Mouse (Mus musculus) left cerebral cortex, adult 2 months (tissue): ENCODE data around the gene Wdr43. TPM values are rescaled to one million over a fixed set of nuclear protein-coding genes. Genes with fewer than 3 reads are reported as not detected.
"Not testable (repeated sequence)": the region's sequence is repeated elsewhere in the genome, so short reads cannot be mapped to it uniquely, and the experiment has no call there.

Experiments
- DNase-seq, 2 experiments: peaks; one replicate each; pipeline ENCODE4 v3.0.0; 2021 to 2022; ENCODE audit warnings: low spot score in 2 of 2, mixed read lengths in 1 of 2; ENCODE audit errors: extremely low spot score in 1 of 2
- H3K27ac ChIP-seq: fragments of 200-600 bp; 2 replicates; pipeline ENCODE4 v1.8.1; 2022
- H3K4me3 ChIP-seq: fragments of 200-600 bp; 2 replicates; pipeline ENCODE4 v1.8.1; 2022
- CTCF ChIP-seq: fragments of 200-600 bp; IDR thresholded peaks from 2 replicates; pipeline ENCODE4 v1.8.1; 2022; ENCODE audit warnings: antibody characterized with exemption, mild to moderate bottlenecking, moderate library complexity
- intact Hi-C: fragments of 180-260 bp; cut with DNase I; formaldehyde crosslinking; loops from one replicate; pipeline ENCODE4 v1.15.1; 2025
- total RNA-seq, 2 experiments: library from RNA; stranded (reverse); gene quantifications; 2 replicates each; pipeline ENCODE4 v1.2.3; 2021

Gene Wdr43
- total RNA-seq, 2 experiments from 2014 or later = 26.8 to 27.8 TPM

- DNase-seq = no peak
Measured at GRCm38 (mm10) chr17:71637750-71638265, 22.1 kb downstream of the Wdr43 start.

GRCm38 (mm10) chr17:71639056-71639455 lies 23.4 kb downstream of the Wdr43 start:
- intact Hi-C loops, DNase-seq, H3K4me3 ChIP-seq, H3K27ac ChIP-seq: not testable (repeated sequence)

More at GRCm38 (mm10) chr17:71637750-71638265, 22.1 kb downstream of the Wdr43 start:
- no peak for TF ChIP-seq CTCF
- Histone ChIP-seq H3K4me3 (no peak overlapping the region), H3K27ac (no peak overlapping the region)
- intact Hi-C loops = no loop called here

GRCm38 (mm10) chr17:71640421-71641085 lies 24.9 kb downstream of the Wdr43 start:
- intact Hi-C loops = no loop called here
- TF ChIP-seq CTCF = no peak
- no peak for DNase-seq
- Histone ChIP-seq H3K27ac (no peak overlapping the region), H3K4me3 (no peak overlapping the region)

DNA sequence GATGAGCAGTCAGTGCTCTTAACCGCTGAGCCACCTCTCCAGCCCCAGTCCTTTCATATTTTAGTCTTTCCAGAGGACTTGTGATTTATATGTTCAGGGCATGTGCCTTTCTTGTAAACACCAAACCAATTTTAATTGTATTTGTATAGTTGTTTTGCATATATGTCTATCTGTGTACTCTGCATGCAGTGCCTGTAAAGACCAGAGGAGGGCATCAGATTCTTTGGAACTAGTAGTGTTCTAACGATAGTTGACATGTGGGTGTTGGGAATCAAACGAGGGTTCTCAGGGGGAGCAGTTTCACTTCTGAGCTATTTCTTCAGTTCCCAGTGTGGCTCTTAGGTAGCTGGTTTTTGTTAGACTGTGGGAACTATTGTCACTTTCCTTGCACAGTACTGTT lies 26.5 kb downstream of the Wdr43 start:
- intact Hi-C loops = no loop called here
- no peak for DNase-seq
- Histone ChIP-seq H3K27ac (no peak overlapping the region), H3K4me3 (no peak overlapping the region)
- peak; percentile 20 for TF ChIP-seq CTCF

DNA sequence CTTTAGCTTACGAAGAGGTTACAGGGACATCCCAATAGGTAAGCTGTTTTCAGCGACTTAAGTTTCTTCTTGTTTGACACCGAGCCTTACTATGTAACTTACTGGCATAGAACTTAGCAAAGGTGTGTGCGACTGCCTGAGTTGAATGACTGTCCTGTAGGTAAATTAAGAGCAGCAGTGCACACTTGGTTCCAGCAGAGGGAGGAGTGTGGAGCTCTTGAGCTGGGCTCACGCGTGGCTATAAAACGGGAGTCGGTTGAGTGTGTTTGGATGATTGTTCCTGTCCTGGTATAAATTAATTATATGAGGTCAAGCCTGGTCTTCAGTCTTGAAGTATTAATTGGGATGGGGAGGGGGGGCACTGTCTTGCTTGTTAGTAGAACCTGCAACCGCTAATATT lies 34.3 kb downstream of the Wdr43 start:
- no peak for DNase-seq
- TF ChIP-seq CTCF = peak; percentile 4
- H3K4me3 ChIP-seq = no peak overlapping the region
- H3K27ac ChIP-seq = no peak overlapping the region
- intact Hi-C loops = no loop called here

- TF ChIP-seq CTCF = no peak
- H3K4me3 ChIP-seq = no peak overlapping the region
- intact Hi-C loops = no loop called here
- no peak overlapping the region for H3K27ac ChIP-seq
- DNase-seq = no peak
Measured at GRCm38 (mm10) chr17:71652495-71652894, 36.8 kb downstream of the Wdr43 start.

DNA sequence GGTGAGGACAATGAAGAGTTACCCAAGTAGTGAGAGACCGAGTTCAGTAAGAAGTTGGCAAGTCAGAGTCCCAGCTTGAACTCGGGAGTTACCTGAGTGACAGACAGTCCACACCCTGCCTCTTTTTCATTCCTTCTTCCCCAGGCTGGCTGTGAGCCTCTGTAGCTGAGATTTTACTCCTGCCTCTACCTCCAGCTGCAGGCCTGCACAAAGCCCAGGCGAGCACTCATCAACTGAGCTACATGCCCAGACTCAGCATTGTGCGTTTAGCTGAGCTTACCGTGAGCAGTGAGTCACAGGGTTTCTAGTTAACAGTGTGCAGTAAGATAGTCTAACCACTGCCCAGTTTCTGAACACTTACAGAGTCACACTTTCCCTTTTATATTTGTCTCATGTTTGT lies 37.2 kb downstream of the Wdr43 start:
- Histone ChIP-seq H3K4me3 (no peak overlapping the region), H3K27ac (no peak overlapping the region)
- intact Hi-C loops = no loop called here
- no peak for DNase-seq
- TF ChIP-seq CTCF = no peak

DNA sequence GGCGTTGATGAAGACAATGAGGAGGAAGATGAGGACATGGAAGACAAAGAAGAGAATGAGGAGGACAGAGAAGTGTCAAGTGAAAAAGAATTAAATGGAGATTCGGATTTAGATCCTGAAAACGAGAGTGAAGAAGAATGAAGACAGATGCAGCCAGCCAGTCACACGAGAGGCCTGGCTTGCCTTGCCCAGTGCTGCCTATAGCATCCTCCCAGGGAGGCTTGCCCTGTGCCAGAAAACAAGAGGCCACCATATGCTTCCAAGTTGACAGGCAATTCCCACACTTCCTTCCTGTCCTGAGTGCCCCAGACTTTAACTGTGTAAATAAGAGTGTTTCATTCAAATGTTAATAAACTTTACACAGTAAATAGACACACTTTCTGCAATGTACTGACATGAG lies 41.8 kb downstream of the Wdr43 start:
- Histone ChIP-seq H3K27ac (no peak overlapping the region), H3K4me3 (no peak overlapping the region)
- DNase-seq = no peak
- intact Hi-C loops = no loop called here
- no peak for TF ChIP-seq CTCF

DNA sequence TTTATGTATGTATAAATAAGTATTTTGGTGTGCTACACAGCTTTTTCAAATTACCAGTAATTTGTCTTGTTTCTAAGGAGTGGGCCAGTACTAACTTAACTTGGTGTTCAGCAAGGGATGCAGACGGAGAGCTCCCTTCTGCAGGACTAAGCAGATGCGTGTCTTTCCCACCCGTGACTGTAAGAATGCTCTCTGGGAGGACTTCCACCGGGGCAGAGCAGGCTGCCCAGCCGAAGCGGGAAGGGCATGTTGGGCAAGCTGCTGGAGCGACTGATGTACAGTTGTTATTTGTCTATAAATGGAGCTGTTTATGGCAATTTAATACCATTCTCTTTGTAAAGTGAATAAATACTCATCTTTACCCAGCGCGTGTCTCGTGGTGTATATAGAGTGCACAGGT lies 43.0 kb downstream of the Wdr43 start:
- Histone ChIP-seq H3K4me3 (no peak overlapping the region), H3K27ac (no peak overlapping the region)
- no peak for TF ChIP-seq CTCF
- DNase-seq = no peak
- intact Hi-C loops = no loop called here

GRCm38 (mm10) chr17:71660390-71660789 lies 44.7 kb downstream of the Wdr43 start:
- TF ChIP-seq CTCF = no peak
- Histone ChIP-seq H3K27ac (no peak overlapping the region), H3K4me3 (no peak overlapping the region)
- no peak for DNase-seq
- intact Hi-C loops = loop anchor here (5.0 to 10.0 kb wide), 3 partner anchors 582 to 944 kb away; partner anchors contain the start of gene Alk

DNA sequence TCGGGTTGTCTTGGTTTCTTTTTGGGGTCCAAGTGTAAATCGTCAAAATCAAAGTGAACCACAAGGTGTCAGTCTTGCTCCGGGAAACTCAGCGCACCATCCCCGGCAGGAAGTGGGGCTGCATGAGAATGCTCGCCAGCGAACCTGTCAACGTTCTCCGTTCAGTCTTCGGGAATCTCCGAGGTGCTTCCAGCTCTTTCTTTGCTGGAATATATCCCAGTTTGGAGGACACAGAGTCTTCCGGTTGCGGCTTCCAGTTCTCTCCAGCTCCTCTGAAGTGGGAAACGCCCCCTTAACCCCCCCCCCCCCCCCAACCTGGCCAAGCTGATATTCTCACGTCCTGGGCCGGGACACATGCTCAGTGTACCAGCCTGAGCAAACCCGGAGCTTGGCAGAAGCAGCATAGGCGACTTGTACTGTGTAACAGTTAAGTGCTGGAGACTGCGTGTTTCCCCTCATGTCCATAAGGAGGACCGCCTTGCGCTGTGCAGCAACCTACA lies 47.1 kb downstream of the Wdr43 start:
- intact Hi-C loops = loop anchor here (1.0 to 10.0 kb wide), 5 partner anchors 210 to 1118 kb away; partner anchors contain the start of gene Alk
- peak; percentile 73 to 74 for DNase-seq
- no peak overlapping the region for H3K27ac ChIP-seq
- peak; percentile 71 for TF ChIP-seq CTCF
- H3K4me3 ChIP-seq = peak overlapping the region; percentile 24

DNA sequence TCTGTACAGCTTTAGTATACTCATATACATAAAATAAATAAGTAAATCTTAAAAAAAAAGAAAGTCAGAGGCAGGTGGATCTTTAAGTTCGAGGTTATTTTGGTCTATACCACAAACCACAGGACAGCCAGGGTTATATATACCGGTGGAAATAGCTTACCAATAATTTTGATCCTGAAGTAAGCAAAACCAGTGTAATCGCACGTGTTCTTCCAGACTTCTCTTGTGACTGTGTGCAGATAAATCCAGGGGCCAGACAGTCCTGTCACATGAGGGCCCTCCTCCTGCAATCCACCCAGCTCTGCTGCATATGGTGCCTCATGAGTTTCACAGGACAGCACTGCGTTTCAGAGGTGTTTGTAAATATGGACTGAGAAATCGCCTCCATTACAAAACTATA lies 47.8 kb downstream of the Wdr43 start:
- intact Hi-C loops = loop anchor here (2.0 to 10.0 kb wide), 4 partner anchors 579 to 1117 kb away; partner anchors contain the start of gene Alk
- H3K27ac ChIP-seq = no peak overlapping the region
- no peak overlapping the region for H3K4me3 ChIP-seq
- DNase-seq = no peak
- TF ChIP-seq CTCF = no peak

DNA sequence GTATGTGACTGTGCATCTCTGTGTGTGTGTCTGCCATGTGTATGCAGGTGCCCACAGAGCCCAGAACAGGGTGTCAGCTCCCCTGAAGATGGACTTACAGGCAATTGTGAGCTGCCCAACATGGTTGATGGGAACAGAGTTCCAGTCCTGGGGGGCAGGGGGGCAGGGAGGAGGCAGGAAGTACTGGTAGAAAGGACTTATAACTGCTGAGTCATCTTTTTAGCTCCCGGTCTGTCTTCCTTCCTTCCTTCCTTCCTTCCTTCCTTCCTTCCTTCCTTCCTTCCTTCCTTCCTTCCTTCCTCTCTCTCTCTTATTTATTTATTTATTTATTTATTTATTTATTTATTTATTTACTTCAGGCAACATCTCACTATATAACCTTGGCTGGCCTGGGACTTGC lies 48.5 kb downstream of the Wdr43 start:
- Histone ChIP-seq H3K4me3 (no peak overlapping the region), H3K27ac (no peak overlapping the region)
- no peak for DNase-seq
- TF ChIP-seq CTCF = no peak
- intact Hi-C loops = loop anchor here (5.0 to 10.0 kb wide), 3 partner anchors 578 to 941 kb away; partner anchors contain the start of gene Alk
